Mouse (Mus musculus): ENCODE data around the gene Ak2.

Gene Ak2

GRCm38 (mm10) chr4:129048501-129049305, 56.9 kb downstream of the Ak2 start:
- peak; percentile 82 for DNase-seq (ENCODE audit: low spot score)

- peak; percentile 48 for DNase-seq (ENCODE audit: low spot score)
Measured at GRCm38 (mm10) chr4:129049306-129050011, 57.7 kb downstream of the Ak2 start.

GRCm38 (mm10) chr4:129050365-129050764, 58.6 kb downstream of the Ak2 start:
- no peak for DNase-seq (ENCODE audit: low spot score)

GRCm38 (mm10) chr4:129050901-129051417, 59.2 kb downstream of the Ak2 start:
- no peak for DNase-seq (ENCODE audit: low spot score)

DNA sequence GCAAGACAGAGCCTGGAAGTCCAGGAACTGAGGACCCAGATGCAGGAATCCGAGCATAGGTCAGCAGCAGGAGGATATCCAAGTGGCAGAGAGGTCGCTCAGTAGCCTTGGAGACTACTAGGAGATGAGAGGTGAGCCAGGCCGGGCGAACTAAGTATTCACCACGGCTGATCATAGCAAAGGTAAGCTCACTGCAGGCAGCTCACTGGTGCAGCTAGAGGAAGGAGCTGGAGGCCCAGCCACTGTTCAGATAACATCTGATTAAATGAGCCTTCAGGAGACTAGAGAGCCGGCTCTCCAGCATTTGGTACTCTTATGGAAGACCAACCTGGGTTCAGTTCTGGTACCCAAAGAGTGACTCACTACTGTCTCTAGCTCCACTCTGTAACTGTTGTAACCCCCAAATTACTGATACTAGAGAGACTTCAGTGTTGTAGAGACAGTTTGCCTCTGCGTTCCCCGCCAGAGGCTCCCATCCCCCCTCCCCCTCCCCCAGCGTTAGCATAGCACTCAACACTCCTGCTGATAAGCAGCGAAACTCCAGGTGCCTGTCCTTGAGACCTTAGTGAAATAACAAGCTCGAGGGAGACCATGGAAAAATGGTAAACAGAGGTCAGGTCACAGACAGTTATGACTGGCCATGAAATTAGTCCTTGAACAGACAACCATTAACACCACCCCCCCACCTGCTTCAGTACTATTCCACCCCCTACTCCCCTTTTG, 59.9 kb downstream of the Ak2 start:
- no peak for DNase-seq (ENCODE audit: low spot score)

DNA sequence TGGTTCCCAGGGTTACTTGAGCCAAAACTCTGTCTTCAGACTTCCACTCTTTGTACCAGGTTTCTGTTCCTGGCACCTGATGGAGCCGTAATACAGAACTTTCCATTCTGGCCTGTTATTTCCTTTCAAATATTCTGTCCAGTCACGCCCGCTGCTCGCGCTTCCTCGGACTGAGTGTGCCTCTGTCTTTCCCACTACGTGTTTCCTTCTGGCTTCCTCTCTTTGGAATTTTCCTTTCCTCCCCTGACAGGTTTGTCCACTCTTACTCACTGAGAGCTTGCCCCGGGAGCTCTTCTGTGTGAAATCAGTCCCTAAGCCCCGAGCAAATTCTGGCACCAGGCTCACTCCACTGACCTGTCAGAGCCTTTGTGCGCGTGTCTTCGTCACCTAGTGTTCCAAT, 63.0 kb downstream of the Ak2 start:
- DNase-seq (ENCODE audit: low spot score), result no peak

- no peak for DNase-seq (ENCODE audit: low spot score)
Measured at GRCm38 (mm10) chr4:129055562-129055961, 63.8 kb downstream of the Ak2 start.

DNA sequence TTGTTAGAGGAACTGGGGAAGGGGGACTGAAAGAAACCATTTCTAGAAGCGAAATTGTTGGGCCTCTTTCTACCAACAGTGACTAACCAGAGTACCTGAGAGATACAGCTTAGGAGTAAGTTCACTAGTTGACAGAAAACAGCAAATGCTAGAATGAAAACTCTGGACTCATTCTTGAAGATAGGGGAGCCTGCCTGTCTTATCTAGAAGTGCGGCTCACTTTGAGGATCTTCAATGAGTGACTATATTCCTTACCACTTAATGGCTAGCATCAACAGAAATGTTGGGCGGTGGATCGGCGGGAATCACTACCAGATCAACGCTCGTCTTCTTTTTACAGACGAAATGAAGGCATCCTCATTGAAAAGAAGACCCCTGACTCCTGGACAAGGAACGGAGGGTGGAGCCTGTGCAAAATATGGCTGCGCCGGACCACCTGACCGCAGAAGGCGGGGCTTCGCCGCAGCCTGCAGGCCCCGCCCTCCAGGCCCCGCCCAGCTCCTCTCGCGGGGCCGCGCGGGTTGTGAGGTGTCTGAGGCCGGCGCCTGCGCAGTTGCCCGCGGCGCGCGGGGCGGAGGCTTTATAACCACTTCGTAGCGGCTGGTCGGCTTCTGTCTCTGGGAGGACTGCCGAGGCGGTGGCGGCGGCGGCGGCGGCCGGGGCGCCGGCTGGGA, 65.9 kb downstream of the Ak2 start:
- DNase-seq (ENCODE audit: low spot score), result peak; percentile 99

- DNase-seq (ENCODE audit: low spot score), result peak; percentile 47
Measured at GRCm38 (mm10) chr4:129058207-129059092, 66.7 kb downstream of the Ak2 start, which contains the start of gene Rnf19b. Gene Rnf19b, plus strand, starts transcription at chr4:129058271.

- DNase-seq (ENCODE audit: low spot score), result peak; percentile 51
Measured at GRCm38 (mm10) chr4:129059125-129059551, 67.4 kb downstream of the Ak2 start.

DNA sequence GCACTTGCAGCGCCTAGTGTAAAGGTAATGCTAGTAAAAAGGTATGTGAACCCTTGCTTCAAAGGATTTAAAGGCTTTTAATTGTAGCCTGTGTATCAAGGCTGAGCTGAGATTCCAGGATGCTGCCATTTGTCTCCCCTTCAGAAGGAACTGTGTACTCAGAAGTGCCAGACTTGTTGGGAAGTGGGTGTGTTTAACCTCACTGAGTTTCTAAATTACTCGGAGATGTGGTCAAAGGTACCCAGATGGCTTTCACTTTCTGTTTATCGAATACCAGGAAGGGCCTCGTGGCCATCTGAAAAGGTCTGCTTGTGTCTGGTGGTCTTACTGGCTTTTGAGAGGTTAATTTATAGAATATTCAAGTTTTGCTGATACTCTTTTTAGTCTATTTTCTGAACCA, 68.2 kb downstream of the Ak2 start:
- DNase-seq (ENCODE audit: low spot score), result no peak
